9 mouse cellular contexts compared by ENCODE assay signal in the genomic region with DNA sequence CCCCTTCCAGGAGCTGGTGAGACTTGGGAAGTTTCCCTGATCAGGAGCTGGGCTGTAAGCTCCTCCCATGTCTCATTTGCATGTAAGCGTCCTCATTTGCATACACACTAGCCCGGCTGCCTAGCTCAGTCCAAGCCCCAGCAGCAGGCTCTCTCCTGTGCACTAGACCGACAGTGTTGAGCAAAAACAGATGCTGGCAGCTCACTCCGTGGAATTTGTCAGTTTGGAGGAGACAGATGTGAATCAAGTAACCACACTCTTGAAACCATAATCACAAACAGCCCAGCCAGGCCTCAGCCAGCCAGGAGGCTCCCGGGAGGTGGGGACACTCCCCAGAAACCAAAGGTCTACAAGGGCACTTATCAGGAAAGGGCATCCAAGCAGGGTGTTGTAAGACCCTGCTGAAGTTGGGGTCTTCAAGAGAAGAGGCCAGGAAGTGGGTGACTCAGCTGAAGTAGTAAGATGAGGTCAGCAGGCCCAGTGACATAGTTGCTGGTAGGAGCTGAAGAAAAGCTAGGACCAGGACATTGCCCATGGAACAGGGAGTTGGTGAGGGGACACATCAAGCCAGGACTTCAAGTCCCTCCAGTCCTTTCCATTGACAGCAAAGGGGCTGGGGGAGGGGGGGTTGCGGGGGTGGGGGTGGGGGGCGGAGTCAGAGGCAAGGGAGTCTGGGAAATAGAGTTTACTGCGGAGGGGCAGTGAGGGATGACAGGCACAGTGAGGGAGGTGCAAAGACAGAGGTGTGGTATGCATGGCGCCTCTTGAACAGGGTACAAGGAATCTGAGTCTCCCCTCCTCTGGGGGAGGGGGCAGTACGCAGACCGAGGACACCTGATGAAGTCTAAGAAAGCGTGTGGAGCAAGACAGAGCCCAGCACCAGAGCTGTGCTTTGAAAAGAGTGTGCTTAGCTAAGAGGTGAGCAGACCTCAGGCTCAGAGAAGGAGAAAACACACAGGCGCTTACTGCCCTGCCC. TPM values are rescaled to one million over a fixed set of nuclear protein-coding genes. Genes with fewer than 3 reads are reported as not detected.
DNase-seq lines count a peak whose midpoint lies in the region; ATAC-seq and TF ChIP-seq lines count a peak whose summit lies in the region.
"Had no signal": no experiment of that assay in that cellular context is flagged by ENCODE, and none has a peak within 500 bp of the region (broad histone marks: within the 10 kb centered on the region; RNA-seq: fewer than 3 reads in every experiment).

No protein-coding gene starts in this region.

- peak; percentile 90 for ATAC-seq in intestine, embryonic 16.5 days

- H3K9ac ChIP-seq in intestine, embryonic 16.5 days (ENCODE audit: low read depth, low read length): peak overlapping the region; percentile 32; the same call in 1 of the 2 replicates

- intact Hi-C loops in left cerebral cortex, postnatal 4 days (cut with DNase I): no loop called here

- no peaks in the 10 kb centered on the region for H3K9me3 ChIP-seq in intestine, embryonic 16.5 days (ENCODE audit: control insufficient read depth, low read length)

- H3K4me1 ChIP-seq in lung, adult 2 months (ENCODE audit: control insufficient read depth, insufficient read depth, low read length): no peaks in the 10 kb centered on the region
- H3K4me1 ChIP-seq in intestine, embryonic 16.5 days (ENCODE audit: control insufficient read depth, insufficient read depth, low read length): peaks cover 28% of the 10 kb centered on the region

- TF ChIP-seq POLR2A in lung, adult 2 months (IDR thresholded peaks at IDR 0.05; ENCODE audit: borderline replicate concordance, extremely low read depth, low read depth, low read length): no peak

- no peaks in the 10 kb centered on the region for H3K27me3 ChIP-seq in intestine, embryonic 16.5 days (replicated peaks; ENCODE audit: control insufficient read depth, insufficient read depth, low read length)

- peak overlapping the region; percentile 60 for H3K27ac ChIP-seq in intestine, embryonic 16.5 days (ENCODE audit: low read length)
- H3K27ac ChIP-seq: macrophage had no signal

- H3K4me3 ChIP-seq in lung, adult 2 months (replicated peaks; ENCODE audit: extremely low read depth, low read depth, low read length): no peak overlapping the region
- H3K4me3 ChIP-seq in intestine, embryonic 16.5 days (ENCODE audit: low read length): no peak overlapping the region

- no peak for TF ChIP-seq CTCF in lung, adult 2 months (IDR thresholded peaks at IDR 0.05; ENCODE audit: insufficient read depth, low read length)

- no peak overlapping the region for H3K4me2 ChIP-seq in intestine, embryonic 16.5 days (ENCODE audit: low read depth, low read length)

- no peaks in the 10 kb centered on the region for H3K36me3 ChIP-seq in intestine, embryonic 16.5 days (ENCODE audit: control insufficient read depth, insufficient read depth, low read length)

- peak; percentile 46 to 61 for DNase-seq in lung, adult 18-20 months
- DNase-seq in lung, adult 2 months: no peak
- peak; percentile 63 for DNase-seq in gastrocnemius, postnatal 25 days
- peak; percentile 70 for DNase-seq in lung, postnatal 36 days
- peak; percentile 74 for DNase-seq in yolk sac, embryonic 10.5 days (ENCODE audit: low spot score)
- no peak for DNase-seq in left cerebral cortex, postnatal 4 days
- no peak for DNase-seq in right cerebral cortex, adult 18-20 months

- 42% methylated on average over 13 of the region's 13 CpGs for WGBS in lung, adult 2 months
- WGBS in intestine, embryonic 16.5 days: 23% methylated on average over 13 of the region's 13 CpGs

RNA-seq across cellular contexts. Expression of gene Gse1, which starts 11.1 kb away (rescaled TPM):
- 35.6 and 39.6 TPM in 2 replicates for polyA plus RNA-seq in lung, adult 2 months (2012; rRNA removed)
- total RNA-seq in gastrocnemius, postnatal 25 days (2021): 10 to 100 TPM; 23.1 to 27.1 TPM
- 7.3 and 8.3 TPM in 2 replicates for polyA plus RNA-seq in intestine, embryonic 16.5 days (2015; fragmentation: Nextera tagmentation; extraction: Ambion mirVana)
- total RNA-seq in left cerebral cortex, postnatal 4 days (2021): 10 to 100 TPM; 57.4 to 59.3 TPM

RNA-seq across cellular contexts. Expression of gene Fam92b, which starts 39.9 kb away (rescaled TPM):
- 9.0 and 10.2 TPM in 2 replicates for polyA plus RNA-seq in lung, adult 2 months (2012; rRNA removed)
- not detected for total RNA-seq in gastrocnemius, postnatal 25 days (2021)
- 0.55 and 0.67 TPM in 2 replicates for polyA plus RNA-seq in intestine, embryonic 16.5 days (2015; fragmentation: Nextera tagmentation; extraction: Ambion mirVana)
- total RNA-seq in left cerebral cortex, postnatal 4 days (2021): not detected
- polyA plus RNA-seq: macrophage had no signal

Comparison
In these comparisons a context has a peak if more than half of its experiments do, and no peak if none do; other contexts are left out.
1. DNase-seq: peak in lung, adult 18-20 months (2 of 2), gastrocnemius, postnatal 25 days (single experiment), lung, postnatal 36 days (single experiment) and yolk sac, embryonic 10.5 days (single experiment); none in lung, adult 2 months (single experiment), left cerebral cortex, postnatal 4 days (single experiment) and right cerebral cortex, adult 18-20 months (single experiment).